Mouse (Mus musculus): ENCODE data around the gene Hist1h2ap.
"Not testable (repeated sequence)": the region's sequence is repeated elsewhere in the genome, so short reads cannot be mapped to it uniquely, and the experiment has no call there.

DNA sequence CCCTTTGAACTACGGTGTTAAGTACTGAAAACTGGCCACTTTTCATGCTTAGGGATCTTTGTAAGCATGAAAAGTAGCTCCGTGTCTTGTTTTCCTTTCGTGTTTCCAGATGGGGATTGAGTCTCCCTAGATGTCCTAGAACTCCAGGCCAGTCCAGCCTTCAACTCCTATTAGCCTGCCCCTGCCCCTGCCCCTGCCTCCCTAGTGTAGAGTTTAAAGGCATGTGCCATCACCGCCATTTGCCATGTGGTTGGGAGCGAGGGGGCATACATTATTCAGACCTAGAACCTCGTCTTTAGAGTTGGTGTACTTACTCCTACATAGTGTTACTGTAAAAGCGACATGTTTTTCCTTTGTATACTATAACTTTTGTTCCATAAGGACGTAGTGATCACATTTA, 22.2 kb downstream of the Hist1h2ap start:
- TF ChIP-seq POLR2A (IDR thresholded peaks at IDR 0.05; ENCODE audit: extremely low read depth, insufficient read depth, low read length); CTCF (IDR thresholded peaks at IDR 0.05; ENCODE audit: low read depth, low read length): not testable (repeated sequence)
